Mouse (Mus musculus) liver, embryonic 11.5 days (tissue): ENCODE data around the gene Itprip. TPM values are rescaled to one million over a fixed set of nuclear protein-coding genes. Genes with fewer than 3 reads are reported as not detected.

ENCODE experiments used
- ATAC-seq: fragments of 200-750 bp; cut with Nextera tagmentation; replicated peaks from 2 replicates; pipeline ENCODE4 v1.8.0; 2017; ENCODE audit warnings: moderate number of reproducible peaks, mild to moderate bottlenecking, moderate TSS enrichment, moderate library complexity; ENCODE audit not compliant: low FRiP score
- DNase-seq: peaks from one replicate; pipeline ENCODE4 v3.0.0-alpha.2; 2017; ENCODE audit warnings: low spot score
- H3K27ac ChIP-seq: fragments of 300-500 bp; sonication (generic); 2 replicates; pipeline ENCODE4 v1.5.1; 2014; ENCODE audit warnings: mild to moderate bottlenecking, low read depth, low read length, control low read depth
- H3K27me3 ChIP-seq: fragments of 300-500 bp; sonication (generic); replicated peaks from 2 replicates; pipeline ENCODE4 v1.6.1; 2014; ENCODE audit warnings: low read length, mixed read lengths; ENCODE audit not compliant: control insufficient read depth, insufficient read depth
- H3K36me3 ChIP-seq: fragments of 300-500 bp; sonication (generic); 2 replicates; pipeline ENCODE4 v1.6.1; 2014; ENCODE audit warnings: mild to moderate bottlenecking, low read length, moderate library complexity, mixed read lengths; ENCODE audit not compliant: control insufficient read depth, insufficient read depth
- H3K4me1 ChIP-seq: fragments of 300-500 bp; sonication (generic); replicated peaks from 2 replicates; pipeline ENCODE4 v1.6.1; 2014; ENCODE audit warnings: low read length, mixed read lengths; ENCODE audit not compliant: control insufficient read depth, insufficient read depth
- H3K4me2 ChIP-seq: fragments of 300-500 bp; sonication (generic); 2 replicates; pipeline ENCODE4 v1.6.1; 2014; ENCODE audit warnings: mild to moderate bottlenecking, control low read depth, moderate library complexity
- H3K4me3 ChIP-seq: fragments of 300-500 bp; sonication (generic); 2 replicates; pipeline ENCODE4 v1.5.1; 2014; ENCODE audit warnings: low read depth, low read length, control low read depth
- H3K9ac ChIP-seq: fragments of 300-500 bp; sonication (generic); 2 replicates; pipeline ENCODE4 v1.6.1; 2014; ENCODE audit warnings: low read depth, low read length, control low read depth
- H3K9me3 ChIP-seq: fragments of 300-500 bp; sonication (generic); 2 replicates; pipeline ENCODE4 v1.6.1; 2016; ENCODE audit warnings: low read length, inconsistent platforms, mixed read lengths; ENCODE audit not compliant: control insufficient read depth
- WGBS: fragments of 180-500 bp; shearing (Covaris S2); extraction: QIAGEN DNeasy Blood & Tissue Kit; methylation state at CpG from one replicate; pipeline ENCODE4 v1.1.7; 2014; 5-methylcytosine and 5-hydroxymethylcytosine counted together
- polyA plus RNA-seq: library from polyadenylated mRNA; unstranded; fragments of >200 nt; fragmentation: Nextera tagmentation; extraction: Ambion mirVana; gene quantifications from 2 replicates; pipeline ENCODE4 v1.2.1, GENCODE M21; 2014

Gene Itprip
- polyA plus RNA-seq, 1 experiment from 2014 or later: 9.8 TPM

DNA sequence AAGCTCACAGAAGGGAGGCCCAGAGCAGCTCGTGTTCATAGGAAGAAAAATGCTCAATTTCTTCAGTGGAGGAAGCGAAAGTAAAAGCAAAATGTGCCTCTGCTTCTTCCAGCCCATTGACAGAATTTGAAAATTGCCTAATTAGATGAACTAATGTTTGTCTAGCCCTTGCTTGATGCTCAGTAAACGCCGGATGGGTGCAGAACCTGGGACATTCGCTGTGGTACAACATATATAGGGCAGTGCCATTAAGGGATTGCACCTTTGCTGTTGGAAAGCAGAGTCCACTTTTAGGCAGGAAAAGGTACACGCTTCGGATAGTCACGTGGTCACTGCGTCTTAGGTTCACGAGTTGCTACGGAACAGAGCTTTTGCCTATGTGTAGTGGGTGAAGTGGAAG lies 17.4 kb upstream of the Itprip start:
- DNase-seq: no peak
- H3K4me3 ChIP-seq: no peak overlapping the region
- WGBS: 87% methylated on average over 11 of the region's 11 CpGs
- H3K9me3 ChIP-seq: no peaks in the 10 kb centered on the region
- 0 out of 2 replicates have a peak, but pooled peaks cover 3% of the 10 kb centered on the region for H3K4me1 ChIP-seq
- no peak overlapping the region for H3K4me2 ChIP-seq
- no peak overlapping the region for H3K9ac ChIP-seq
- no peak for ATAC-seq
- no peak overlapping the region for H3K27ac ChIP-seq
- no peaks in the 10 kb centered on the region for H3K36me3 ChIP-seq
- peaks cover 15% of the 10 kb centered on the region for H3K27me3 ChIP-seq

DNA sequence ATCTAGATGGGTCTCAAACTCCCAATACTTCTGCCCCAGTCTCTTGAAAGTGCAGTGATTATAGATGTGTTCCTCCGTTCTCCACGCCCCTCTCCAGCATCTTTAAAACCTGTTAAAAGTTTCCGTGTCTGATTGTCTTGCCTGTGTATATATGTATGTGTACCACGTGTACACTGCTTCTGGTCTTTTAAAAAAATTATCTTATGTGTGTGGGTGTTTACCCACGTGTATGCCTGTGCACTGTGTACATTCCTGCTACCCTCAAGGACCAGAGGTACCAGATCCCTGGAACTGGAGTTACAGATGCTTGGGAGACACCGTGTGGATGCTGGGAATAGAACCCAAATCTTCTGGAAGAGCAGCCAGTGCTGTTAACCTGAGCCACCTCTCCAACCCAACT lies 16.4 kb upstream of the Itprip start:
- 78% methylated on average over 6 of the region's 6 CpGs for WGBS
- peaks cover 15% of the 10 kb centered on the region for H3K27me3 ChIP-seq
- no peak for ATAC-seq
- H3K36me3 ChIP-seq: no peaks in the 10 kb centered on the region
- no peak overlapping the region for H3K27ac ChIP-seq
- H3K9me3 ChIP-seq: no peaks in the 10 kb centered on the region
- 0 out of 2 replicates have a peak, but pooled peaks cover 3% of the 10 kb centered on the region for H3K4me1 ChIP-seq
- H3K9ac ChIP-seq: no peak overlapping the region
- H3K4me3 ChIP-seq: no peak overlapping the region
- no peak for DNase-seq
- no peak overlapping the region for H3K4me2 ChIP-seq

DNA sequence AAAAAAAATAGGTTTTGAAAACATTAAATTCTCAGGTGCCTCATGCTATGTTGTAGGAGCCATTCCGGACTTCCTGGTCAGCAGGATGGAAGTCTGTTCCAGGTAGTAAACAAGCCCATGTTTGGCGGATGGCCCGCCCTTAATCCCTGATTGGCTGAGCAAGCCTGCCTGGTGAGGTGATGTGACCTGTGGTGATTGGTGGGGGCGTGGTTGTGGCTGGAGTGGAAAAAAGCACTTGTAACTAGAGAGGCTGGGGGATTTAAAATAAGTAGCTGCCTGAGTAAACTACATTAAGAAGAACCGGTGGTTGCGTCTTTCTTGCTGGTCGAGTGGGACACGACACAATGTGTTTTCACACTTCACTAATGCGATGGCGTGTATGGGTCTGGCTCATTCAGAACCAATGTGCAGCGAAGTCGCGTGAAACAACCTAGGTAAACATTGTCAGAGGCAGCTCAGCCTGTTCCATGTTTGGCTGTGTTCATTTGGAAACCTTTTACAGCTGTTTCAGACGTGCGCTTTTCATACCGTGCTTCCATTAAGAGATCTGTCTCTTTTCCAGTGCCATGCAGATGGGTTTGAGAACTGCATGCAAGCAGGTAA lies 15.6 kb upstream of the Itprip start:
- H3K27me3 ChIP-seq: peaks cover 12% of the 10 kb centered on the region

DNA sequence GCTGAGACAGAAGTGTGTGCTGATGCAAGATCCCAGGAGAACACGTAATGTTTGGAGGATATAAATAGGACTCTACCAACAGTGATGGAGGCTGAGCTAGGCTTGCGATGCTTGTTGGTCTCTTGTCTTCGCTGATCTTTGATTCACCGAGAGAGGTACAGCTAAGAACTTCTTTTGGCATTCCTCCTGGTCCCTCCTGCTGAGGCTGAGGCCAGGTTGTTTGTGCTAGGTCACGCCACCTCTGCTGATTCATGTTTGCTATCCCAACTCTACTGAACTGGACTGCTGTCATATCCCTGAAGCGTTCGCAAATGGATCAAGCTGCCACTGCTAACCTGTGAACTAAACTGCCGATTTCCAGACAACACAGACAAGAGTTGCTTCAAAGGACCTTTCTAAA lies 15.0 kb upstream of the Itprip start:
- 85% methylated on average over 8 of the region's 8 CpGs for WGBS
- no peaks in the 10 kb centered on the region for H3K9me3 ChIP-seq
- H3K9ac ChIP-seq: no peak overlapping the region

More for the DNA sequence above, 15.6 kb upstream of the Itprip start:
- Histone ChIP-seq H3K4me1 (0 out of 2 replicates have a peak, but pooled peaks cover 3% of the 10 kb centered on the region), H3K4me2 (no peak overlapping the region), H3K4me3 (no peak overlapping the region), H3K9ac (no peak overlapping the region), H3K9me3 (no peaks in the 10 kb centered on the region), H3K36me3 (no peaks in the 10 kb centered on the region), H3K27ac (no peak overlapping the region)
- ATAC-seq (no peak), DNase-seq (no peak)
- WGBS: 66% methylated on average over 16 of the region's 16 CpGs

DNA sequence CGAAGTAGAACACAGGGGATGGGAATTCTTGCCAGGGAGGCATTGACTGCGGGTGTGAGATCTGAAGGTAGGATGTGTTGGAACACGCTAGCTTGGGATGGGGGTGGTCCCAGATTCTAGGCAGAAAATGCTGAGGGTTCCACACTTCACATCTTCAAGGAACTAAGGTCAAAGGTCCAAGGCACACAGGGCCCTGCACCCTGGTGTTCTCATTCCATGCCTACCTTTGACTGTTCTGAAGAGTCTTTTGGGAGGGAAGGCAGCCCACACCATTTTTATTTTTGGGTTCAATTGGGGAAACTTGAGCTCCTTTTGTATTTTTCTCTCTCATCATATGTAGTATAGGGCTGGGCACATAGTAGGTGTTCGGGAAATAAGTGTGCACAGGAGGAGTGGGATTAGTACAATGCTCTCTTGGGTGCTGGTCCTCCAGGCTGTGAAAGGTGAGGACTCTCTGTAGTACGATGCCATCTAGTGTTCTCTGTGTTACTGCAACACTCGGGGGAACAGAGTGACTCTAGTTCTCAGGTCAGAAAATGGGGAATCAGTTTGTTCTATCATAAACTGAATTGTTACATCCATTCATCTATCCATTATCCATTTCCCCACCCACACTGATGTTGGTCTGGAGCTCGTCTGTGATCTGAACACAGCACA lies 13.0 kb upstream of the Itprip start:
- Histone ChIP-seq H3K4me3 (no peak overlapping the region), H3K9ac (no peak overlapping the region), H3K4me2 (no peak overlapping the region), H3K27ac (no peak overlapping the region), H3K9me3 (no peaks in the 10 kb centered on the region), H3K36me3 (no peaks in the 10 kb centered on the region), H3K27me3 (no peaks in the 10 kb centered on the region), H3K4me1 (no peaks in the 10 kb centered on the region)
- WGBS: 40% methylated on average over 7 of the region's 7 CpGs
- ATAC-seq: peak; percentile 60
- DNase-seq: no peak

More for the DNA sequence above, 15.0 kb upstream of the Itprip start:
- Histone ChIP-seq H3K4me3 (no peak overlapping the region), H3K27ac (no peak overlapping the region), H3K36me3 (no peaks in the 10 kb centered on the region), H3K27me3 (peaks cover 12% of the 10 kb centered on the region), H3K4me1 (0 out of 2 replicates have a peak, but pooled peaks cover 3% of the 10 kb centered on the region), H3K4me2 (no peak overlapping the region)
- ATAC-seq (no peak), DNase-seq (no peak)

DNA sequence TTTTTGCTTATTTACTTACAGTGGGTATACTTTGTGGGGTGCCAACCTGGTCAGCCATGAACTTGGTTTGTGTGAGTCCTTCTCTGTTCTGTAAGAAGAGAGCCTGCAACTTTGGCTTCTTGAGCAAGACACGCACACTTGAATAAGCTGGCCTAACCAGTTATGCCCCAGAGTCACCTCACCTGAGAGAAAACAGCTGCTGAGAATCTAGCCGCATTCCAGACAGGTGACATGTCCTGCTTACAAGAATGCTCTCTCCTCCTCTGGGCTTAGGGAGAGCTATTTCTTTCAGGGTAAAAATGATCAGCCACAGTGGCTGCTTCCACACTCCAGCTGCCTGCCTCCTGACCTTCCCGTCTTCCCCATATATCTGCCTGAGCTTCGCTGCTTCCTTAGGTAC lies 9.9 kb upstream of the Itprip start:
- DNase-seq: no peak
- H3K27me3 ChIP-seq: no peaks in the 10 kb centered on the region
- H3K4me3 ChIP-seq: no peak overlapping the region
- H3K9me3 ChIP-seq: no peaks in the 10 kb centered on the region
- WGBS: 77% methylated on average over 4 of the region's 4 CpGs
- H3K4me2 ChIP-seq: no peak overlapping the region
- no peak for ATAC-seq
- H3K36me3 ChIP-seq: no peaks in the 10 kb centered on the region
- no peak overlapping the region for H3K27ac ChIP-seq
- H3K9ac ChIP-seq: no peak overlapping the region
- no peaks in the 10 kb centered on the region for H3K4me1 ChIP-seq

DNA sequence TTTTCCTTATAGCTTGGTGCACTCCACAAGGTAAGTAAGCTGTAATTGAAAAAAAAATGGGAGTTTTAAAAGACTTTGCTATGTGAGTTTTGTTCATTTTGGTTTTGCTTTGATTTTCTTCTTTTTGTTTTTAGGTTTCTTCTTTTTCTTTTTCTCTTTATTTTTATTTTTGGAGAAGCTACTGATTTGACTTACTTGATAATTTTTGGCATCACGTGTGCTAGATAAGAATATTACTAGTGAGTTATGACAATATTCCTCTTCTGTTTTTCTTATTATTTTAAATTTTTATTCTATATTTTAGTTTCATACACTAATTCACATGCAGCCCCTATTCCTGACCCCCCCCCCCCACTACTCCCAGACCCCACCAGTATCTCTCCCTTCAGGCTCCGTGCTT lies 7.9 kb upstream of the Itprip start:
- ATAC-seq (no peak), DNase-seq (no peak)
- H3K27ac ChIP-seq: no peak overlapping the region
- no peak overlapping the region for H3K4me3 ChIP-seq
- H3K9ac ChIP-seq: no peak overlapping the region
- no peaks in the 10 kb centered on the region for H3K36me3 ChIP-seq
- WGBS: 83% methylated on average over 2 of the region's 2 CpGs
- no peaks in the 10 kb centered on the region for H3K9me3 ChIP-seq
- H3K27me3 ChIP-seq: no peaks in the 10 kb centered on the region
- H3K4me1 ChIP-seq: no peaks in the 10 kb centered on the region
- H3K4me2 ChIP-seq: no peak overlapping the region

DNA sequence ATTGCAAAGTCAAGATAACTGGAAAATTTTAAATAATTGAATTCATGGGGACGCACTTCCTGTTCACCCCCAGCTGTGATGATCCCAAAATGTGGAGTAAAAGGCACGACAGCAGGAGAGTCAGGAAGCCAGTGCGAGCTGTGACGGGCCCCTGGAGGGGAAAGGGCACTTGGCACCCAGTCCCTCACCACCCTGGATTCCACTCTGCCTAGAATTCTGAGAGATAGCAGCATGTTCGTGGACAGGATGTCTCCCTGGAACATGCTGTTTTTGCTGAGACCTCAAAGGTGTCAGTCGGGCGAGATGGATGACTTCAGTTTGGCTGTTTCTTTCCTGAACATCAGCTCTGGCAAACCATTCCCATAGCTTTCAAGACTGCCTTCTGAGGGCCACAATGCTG lies 6.7 kb upstream of the Itprip start:
- no peaks in the 10 kb centered on the region for H3K36me3 ChIP-seq
- ATAC-seq (no peak), DNase-seq (no peak)
- H3K27me3 ChIP-seq: no peaks in the 10 kb centered on the region
- H3K4me3 ChIP-seq: no peak overlapping the region
- WGBS: 62% methylated on average over 7 of the region's 7 CpGs
- H3K9me3 ChIP-seq: no peaks in the 10 kb centered on the region
- no peaks in the 10 kb centered on the region for H3K4me1 ChIP-seq
- H3K4me2 ChIP-seq: no peak overlapping the region
- no peak overlapping the region for H3K9ac ChIP-seq
- no peak overlapping the region for H3K27ac ChIP-seq

DNA sequence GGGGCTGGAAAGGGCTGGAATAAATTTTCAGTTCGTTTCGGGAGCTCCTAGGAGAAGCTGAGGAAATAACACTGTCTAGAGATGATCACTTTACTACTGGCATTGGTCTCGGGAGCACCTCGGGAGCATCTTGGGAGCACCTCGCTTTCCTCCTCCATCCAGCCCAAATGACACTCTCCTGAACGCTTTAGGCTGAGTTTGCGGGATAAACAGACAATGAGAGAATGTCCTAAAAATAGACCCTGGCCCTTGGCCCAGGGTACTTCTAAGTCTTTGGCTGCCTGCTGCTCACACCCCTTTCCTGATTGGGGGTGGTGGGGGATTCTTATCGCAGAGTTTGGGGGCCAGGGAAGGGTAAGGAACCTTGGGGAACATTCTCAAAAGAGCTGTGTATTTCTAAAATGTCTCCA lies 872 bp upstream of the Itprip start:
- DNase-seq: no peak
- peak; percentile 7; the same call in 1 of the 2 replicates for ATAC-seq
- peak overlapping the region; percentile 83 for H3K9ac ChIP-seq
- 6% methylated on average over 8 of the region's 8 CpGs for WGBS
- H3K4me3 ChIP-seq: peak overlapping the region; percentile 84
- peak overlapping the region; percentile 79 for H3K4me2 ChIP-seq
- peak overlapping the region; percentile 80 for H3K27ac ChIP-seq
- no peaks in the 10 kb centered on the region for H3K9me3 ChIP-seq
- H3K4me1 ChIP-seq: peaks cover 13% of the 10 kb centered on the region
- no peaks in the 10 kb centered on the region for H3K36me3 ChIP-seq
- no peaks in the 10 kb centered on the region for H3K27me3 ChIP-seq
